Mouse (Mus musculus): ENCODE measurements around the gene Ago4.

Gene Ago4

GRCm38 (mm10) chr4:126526164-126526563 lies 7.1 kb downstream of the Ago4 start:
- no peak for DNase-seq (ENCODE audit: low read depth, low spot score)

- no peak for DNase-seq (ENCODE audit: low read depth, low spot score)
Observed at GRCm38 (mm10) chr4:126512308-126513066, 20.8 kb downstream of the Ago4 start.

- DNase-seq (ENCODE audit: low read depth, low spot score): no peak
Observed at GRCm38 (mm10) chr4:126511013-126511412, 22.3 kb downstream of the Ago4 start.

- DNase-seq (ENCODE audit: low read depth, low spot score): no peak
Observed at GRCm38 (mm10) chr4:126509072-126509471, 24.2 kb downstream of the Ago4 start.

- DNase-seq (ENCODE audit: low read depth, low spot score): no peak
Observed at GRCm38 (mm10) chr4:126508110-126508899, 25.0 kb downstream of the Ago4 start.

GRCm38 (mm10) chr4:126502977-126503309 lies 30.3 kb downstream of the Ago4 start:
- no peak for DNase-seq (ENCODE audit: low read depth, low spot score)

GRCm38 (mm10) chr4:126502141-126502976 lies 30.9 kb downstream of the Ago4 start:
- no peak for DNase-seq (ENCODE audit: low read depth, low spot score)

- no peak for DNase-seq (ENCODE audit: low read depth, low spot score)
Observed at GRCm38 (mm10) chr4:126498601-126499000, 34.7 kb downstream of the Ago4 start.

- DNase-seq (ENCODE audit: low read depth, low spot score): no peak
Observed at GRCm38 (mm10) chr4:126496963-126497362, 36.3 kb downstream of the Ago4 start.

- no peak for DNase-seq (ENCODE audit: low read depth, low spot score)
Observed at GRCm38 (mm10) chr4:126495942-126496790, 37.1 kb downstream of the Ago4 start.

- no peak for DNase-seq (ENCODE audit: low read depth, low spot score)
Observed at GRCm38 (mm10) chr4:126495453-126495852, 37.8 kb downstream of the Ago4 start.

- no peak for DNase-seq (ENCODE audit: low read depth, low spot score)
Observed at GRCm38 (mm10) chr4:126493416-126493815, 39.9 kb downstream of the Ago4 start.

GRCm38 (mm10) chr4:126491977-126492376 lies 41.3 kb downstream of the Ago4 start:
- DNase-seq (ENCODE audit: low read depth, low spot score): no peak

GRCm38 (mm10) chr4:126490726-126491125 lies 42.5 kb downstream of the Ago4 start:
- DNase-seq (ENCODE audit: low read depth, low spot score): no peak

- no peak for DNase-seq (ENCODE audit: low read depth, low spot score)
Observed at GRCm38 (mm10) chr4:126489811-126490210, 43.5 kb downstream of the Ago4 start.

GRCm38 (mm10) chr4:126486217-126486616 lies 47.1 kb downstream of the Ago4 start:
- no peak for DNase-seq (ENCODE audit: low read depth, low spot score)

GRCm38 (mm10) chr4:126485065-126485464 lies 48.2 kb downstream of the Ago4 start:
- DNase-seq (ENCODE audit: low read depth, low spot score): no peak

GRCm38 (mm10) chr4:126483874-126484273 lies 49.4 kb downstream of the Ago4 start:
- no peak for DNase-seq (ENCODE audit: low read depth, low spot score)

- no peak for DNase-seq (ENCODE audit: low read depth, low spot score)
Observed at GRCm38 (mm10) chr4:126482951-126483350, 50.3 kb downstream of the Ago4 start.

- DNase-seq (ENCODE audit: low read depth, low spot score): no peak
Observed at GRCm38 (mm10) chr4:126481461-126481860, 51.8 kb downstream of the Ago4 start.

GRCm38 (mm10) chr4:126480288-126480687 lies 53.0 kb downstream of the Ago4 start:
- DNase-seq (ENCODE audit: low read depth, low spot score): no peak
